Comparison of ENCODE assay signal across 25 mouse cellular contexts in genomic region chr7:100471407-100471797, GRCm38 (mm10). TPM values are rescaled to one million over a fixed set of nuclear protein-coding genes. Genes with fewer than 3 reads are reported as not detected.
"Had no signal": no experiment of that assay in that cellular context is flagged by ENCODE, and none has a peak within 500 bp of the region (broad histone marks: within the 10 kb centered on the region; RNA-seq: fewer than 3 reads in every experiment).

No protein-coding gene starts in this region.

- ATAC-seq: intestine, postnatal 0 days; midbrain, embryonic 13.5 days; midbrain, embryonic 16.5 days had no signal

- H3K4me3 ChIP-seq: left cerebral cortex, adult 2 months; lung, embryonic 15.5 days; megakaryocyte, embryonic 14.5 days; midbrain, embryonic 10.5 days; midbrain, embryonic 13.5 days; myocyte; neural tube, embryonic 13.5 days had no signal

- H3K36me3 ChIP-seq: lung, embryonic 15.5 days had no signal

- H3K9ac ChIP-seq: lung, embryonic 15.5 days; midbrain, embryonic 13.5 days; neural tube, embryonic 13.5 days had no signal

- H3K9me3 ChIP-seq: lung, embryonic 15.5 days; megakaryocyte, embryonic 14.5 days; midbrain, embryonic 10.5 days; midbrain, embryonic 13.5 days; neural tube, embryonic 13.5 days had no signal

- H3K4me1 ChIP-seq: midbrain, embryonic 10.5 days; midbrain, embryonic 13.5 days; neural tube, embryonic 13.5 days had no signal

- H3K27me3 ChIP-seq: lung, embryonic 15.5 days; midbrain, embryonic 13.5 days; neural tube, embryonic 13.5 days had no signal

- H3K4me2 ChIP-seq: lung, embryonic 15.5 days; midbrain, embryonic 13.5 days; neural tube, embryonic 13.5 days had no signal

- DNase-seq: kidney, adult 2 months; kidney, postnatal 25 days; layer of hippocampus, postnatal 36 days; lung, adult 18-20 months; lung, postnatal 10 days; lung, postnatal 36 days; retina, postnatal 1 day; thymus, adult 2 months; thymus, postnatal 14 days; thymus, postnatal 4 days had no signal

- H3K27ac ChIP-seq: kidney, postnatal 0 days; left cerebral cortex, adult 2 months; lung, embryonic 15.5 days; midbrain, embryonic 10.5 days; midbrain, embryonic 13.5 days; neural tube, embryonic 13.5 days; stomach, postnatal 0 days had no signal

RNA-seq across cellular contexts. Expression of gene Ucp3, which starts 1.4 kb away (rescaled TPM):
- total RNA-seq: monocyte, adult 5-6 weeks; neutrophil, adult 5-6 weeks had no signal
- polyA plus RNA-seq: intestine, postnatal 0 days; limb, embryonic 11.5 days; midbrain, embryonic 10.5 days; midbrain, embryonic 13.5 days; midbrain, embryonic 16.5 days; neural tube, embryonic 13.5 days; stomach, embryonic 14.5 days had no signal
